Mouse (Mus musculus): ENCODE data around the gene Isy1. TPM values are rescaled to one million over a fixed set of nuclear protein-coding genes. Genes with fewer than 3 reads are reported as not detected.

Isy1 gene
- polyA plus RNA-seq, 1 experiment from 2014 or later, result 26.4 TPM

GRCm38 (mm10) chr6:87809651-87810161 lies 28.9 kb downstream of the Isy1 start:
- Histone ChIP-seq H3K4me3 (ENCODE audit: low read depth, low read length) (peak overlapping the region; percentile 89), H3K27me3 (replicated peaks; ENCODE audit: control insufficient read depth, insufficient read depth, low read length) (no peaks in the 10 kb centered on the region), H3K36me3 (ENCODE audit: control insufficient read depth, insufficient read depth) (no peaks in the 10 kb centered on the region), H3K4me1 (replicated peaks; ENCODE audit: control insufficient read depth, insufficient read depth, low read length) (0 out of 2 replicates have a peak, but pooled peaks cover 8% of the 10 kb centered on the region), H3K9ac (ENCODE audit: low read depth, low read length) (no peak overlapping the region), H3K4me2 (replicated peaks; ENCODE audit: low read depth) (peak overlapping the region; percentile 87), H3K27ac (ENCODE audit: low read depth, low read length) (peak overlapping the region; percentile 57), H3K9me3 (ENCODE audit: control insufficient read depth) (no peaks in the 10 kb centered on the region)
- WGBS, result 61% methylated on average over 6 of the region's 6 CpGs
- ATAC-seq, result no peak
- no peak for TF ChIP-seq CTCF (IDR thresholded peaks at IDR 0.05; ENCODE audit: low read depth)

- Histone ChIP-seq H3K27me3 (replicated peaks; ENCODE audit: control insufficient read depth, insufficient read depth, low read length) (no peaks in the 10 kb centered on the region), H3K4me1 (replicated peaks; ENCODE audit: control insufficient read depth, insufficient read depth, low read length) (0 out of 2 replicates have a peak, but pooled peaks cover 8% of the 10 kb centered on the region), H3K27ac (ENCODE audit: low read depth, low read length) (peak overlapping the region; percentile 57; the same call in 1 of the 2 replicates), H3K36me3 (ENCODE audit: control insufficient read depth, insufficient read depth) (no peaks in the 10 kb centered on the region), H3K9me3 (ENCODE audit: control insufficient read depth) (no peaks in the 10 kb centered on the region), H3K9ac (ENCODE audit: low read depth, low read length) (no peak overlapping the region), H3K4me3 (ENCODE audit: low read depth, low read length) (peak overlapping the region; percentile 89; the same call in 1 of the 2 replicates), H3K4me2 (replicated peaks; ENCODE audit: low read depth) (peak overlapping the region; percentile 87)
- no peak for ATAC-seq
- WGBS, result 86% methylated on average over 2 of the region's 2 CpGs
- TF ChIP-seq CTCF (IDR thresholded peaks at IDR 0.05; ENCODE audit: low read depth), result no peak
Observed at GRCm38 (mm10) chr6:87809144-87809543, 29.5 kb downstream of the Isy1 start.

- Histone ChIP-seq H3K27me3 (replicated peaks; ENCODE audit: control insufficient read depth, insufficient read depth, low read length) (no peaks in the 10 kb centered on the region), H3K4me3 (ENCODE audit: low read depth, low read length) (no peak overlapping the region), H3K27ac (ENCODE audit: low read depth, low read length) (no peak overlapping the region), H3K9me3 (ENCODE audit: control insufficient read depth) (no peaks in the 10 kb centered on the region), H3K4me2 (replicated peaks; ENCODE audit: low read depth) (peak overlapping the region; percentile 30; the same call in 1 of the 2 replicates), H3K9ac (ENCODE audit: low read depth, low read length) (no peak overlapping the region), H3K36me3 (ENCODE audit: control insufficient read depth, insufficient read depth) (no peaks in the 10 kb centered on the region), H3K4me1 (replicated peaks; ENCODE audit: control insufficient read depth, insufficient read depth, low read length) (0 out of 2 replicates have a peak, but pooled peaks cover 8% of the 10 kb centered on the region)
- 33% methylated on average over 3 of the region's 3 CpGs for WGBS
- ATAC-seq, result no peak
- no peak for TF ChIP-seq CTCF (IDR thresholded peaks at IDR 0.05; ENCODE audit: low read depth)
Observed at GRCm38 (mm10) chr6:87808521-87808920, 30.1 kb downstream of the Isy1 start.

GRCm38 (mm10) chr6:87807735-87808440 lies 30.7 kb downstream of the Isy1 start:
- Histone ChIP-seq H3K4me2 (replicated peaks; ENCODE audit: low read depth) (0 out of 2 replicates have a peak overlapping the region, but pooled peaks have one; percentile 30), H3K27me3 (replicated peaks; ENCODE audit: control insufficient read depth, insufficient read depth, low read length) (no peaks in the 10 kb centered on the region), H3K9ac (ENCODE audit: low read depth, low read length) (no peak overlapping the region), H3K9me3 (ENCODE audit: control insufficient read depth) (no peaks in the 10 kb centered on the region), H3K4me3 (ENCODE audit: low read depth, low read length) (no peak overlapping the region), H3K27ac (ENCODE audit: low read depth, low read length) (no peak overlapping the region), H3K4me1 (replicated peaks; ENCODE audit: control insufficient read depth, insufficient read depth, low read length) (0 out of 2 replicates have a peak, but pooled peaks cover 8% of the 10 kb centered on the region), H3K36me3 (ENCODE audit: control insufficient read depth, insufficient read depth) (no peaks in the 10 kb centered on the region)
- no peak for TF ChIP-seq CTCF (IDR thresholded peaks at IDR 0.05; ENCODE audit: low read depth)
- no peak for ATAC-seq
- 79% methylated on average over 4 of the region's 4 CpGs for WGBS

GRCm38 (mm10) chr6:87806857-87807256 lies 31.7 kb downstream of the Isy1 start:
- peak; percentile 44 for TF ChIP-seq CTCF (IDR thresholded peaks at IDR 0.05; ENCODE audit: low read depth)
- H3K4me2 ChIP-seq (replicated peaks; ENCODE audit: low read depth), result no peak overlapping the region
- no peaks in the 10 kb centered on the region; the same call in 1 of the 2 replicates for H3K36me3 ChIP-seq (ENCODE audit: control insufficient read depth, insufficient read depth)
- 0 out of 2 replicates have a peak, but pooled peaks cover 8% of the 10 kb centered on the region for H3K4me1 ChIP-seq (replicated peaks; ENCODE audit: control insufficient read depth, insufficient read depth, low read length)
- H3K27ac ChIP-seq (ENCODE audit: low read depth, low read length), result no peak overlapping the region
- H3K9ac ChIP-seq (ENCODE audit: low read depth, low read length), result no peak overlapping the region
- WGBS, result 45% methylated on average over 2 of the region's 2 CpGs
- no peak for ATAC-seq
- H3K9me3 ChIP-seq (ENCODE audit: control insufficient read depth), result no peaks in the 10 kb centered on the region
- no peak overlapping the region for H3K4me3 ChIP-seq (ENCODE audit: low read depth, low read length)
- H3K27me3 ChIP-seq (replicated peaks; ENCODE audit: control insufficient read depth, insufficient read depth, low read length), result no peaks in the 10 kb centered on the region

GRCm38 (mm10) chr6:87806028-87806427 lies 32.6 kb downstream of the Isy1 start:
- H3K36me3 ChIP-seq (ENCODE audit: control insufficient read depth, insufficient read depth), result peaks cover 6% of the 10 kb centered on the region; the same call in 1 of the 2 replicates
- 0 out of 2 replicates have a peak, but pooled peaks cover 8% of the 10 kb centered on the region for H3K4me1 ChIP-seq (replicated peaks; ENCODE audit: control insufficient read depth, insufficient read depth, low read length)
- 60% methylated on average over 2 of the region's 2 CpGs for WGBS
- TF ChIP-seq CTCF (IDR thresholded peaks at IDR 0.05; ENCODE audit: low read depth), result peak; percentile 36; the same call in 1 of the 2 replicates
- H3K9ac ChIP-seq (ENCODE audit: low read depth, low read length), result no peak overlapping the region
- H3K27me3 ChIP-seq (replicated peaks; ENCODE audit: control insufficient read depth, insufficient read depth, low read length), result no peaks in the 10 kb centered on the region
- ATAC-seq, result no peak
- H3K4me2 ChIP-seq (replicated peaks; ENCODE audit: low read depth), result no peak overlapping the region
- H3K9me3 ChIP-seq (ENCODE audit: control insufficient read depth), result no peaks in the 10 kb centered on the region
- no peak overlapping the region for H3K27ac ChIP-seq (ENCODE audit: low read depth, low read length)
- no peak overlapping the region for H3K4me3 ChIP-seq (ENCODE audit: low read depth, low read length)
